Mouse (Mus musculus): ENCODE measurements at regions not wholly inside any gene's neighbourhood (a gene's known extent, or its start where the extent isn't known, plus 50 kb on each side); places are given as distances from the start of the nearest gene placed in this dataset.

- no peak for DNase-seq
Observed at GRCm38 (mm10) chr7:66593619-66594018, 95.8 kb downstream of the Asb7 start.

GRCm38 (mm10) chr7:66591594-66592290, 97.7 kb downstream of the Asb7 start:
- DNase-seq = no peak

- DNase-seq = no peak
Observed at GRCm38 (mm10) chr7:66586511-66586910, 102.9 kb downstream of the Asb7 start.

GRCm38 (mm10) chr7:66580687-66581151, 108.7 kb downstream of the Asb7 start:
- no peak for DNase-seq

- DNase-seq = no peak
Observed at GRCm38 (mm10) chr7:66576261-66576660, 113.1 kb downstream of the Asb7 start.

GRCm38 (mm10) chr7:66571451-66571850, 117.9 kb downstream of the Asb7 start:
- DNase-seq = no peak

GRCm38 (mm10) chr7:66547694-66548093, 120.4 kb upstream of the Aldh1a3 start:
- DNase-seq = no peak

GRCm38 (mm10) chr7:66545184-66545583, 117.9 kb upstream of the Aldh1a3 start:
- no peak for DNase-seq

GRCm38 (mm10) chr7:66544352-66545053, 117.2 kb upstream of the Aldh1a3 start:
- DNase-seq = no peak

- DNase-seq = no peak
Observed at GRCm38 (mm10) chr7:66532596-66532995, 105.3 kb upstream of the Aldh1a3 start.

- no peak for DNase-seq
Observed at GRCm38 (mm10) chr7:66532048-66532447, 104.7 kb upstream of the Aldh1a3 start.

GRCm38 (mm10) chr7:66531111-66531510, 103.8 kb upstream of the Aldh1a3 start:
- DNase-seq = peak; percentile 47

- DNase-seq = no peak
Observed at GRCm38 (mm10) chr7:66528881-66529280, 101.6 kb upstream of the Aldh1a3 start.

- DNase-seq = no peak
Observed at GRCm38 (mm10) chr7:66523959-66524358, 96.6 kb upstream of the Aldh1a3 start.

- DNase-seq = no peak
Observed at GRCm38 (mm10) chr7:66521522-66521921, 94.2 kb upstream of the Aldh1a3 start.

GRCm38 (mm10) chr7:66516143-66516542, 88.8 kb upstream of the Aldh1a3 start:
- DNase-seq = no peak

- no peak for DNase-seq
Observed at GRCm38 (mm10) chr7:66513411-66513810, 86.1 kb upstream of the Aldh1a3 start.

GRCm38 (mm10) chr7:66505734-66506133, 78.4 kb upstream of the Aldh1a3 start:
- no peak for DNase-seq

- DNase-seq = no peak
Observed at GRCm38 (mm10) chr7:66504519-66504918, 77.2 kb upstream of the Aldh1a3 start.

GRCm38 (mm10) chr7:66501425-66501824, 74.1 kb upstream of the Aldh1a3 start:
- DNase-seq = no peak

- no peak for DNase-seq
Observed at GRCm38 (mm10) chr7:66497480-66497879, 70.2 kb upstream of the Aldh1a3 start.

GRCm38 (mm10) chr7:66493216-66493885, 66.0 kb upstream of the Aldh1a3 start:
- DNase-seq = no peak

GRCm38 (mm10) chr7:66492748-66493147, 65.4 kb upstream of the Aldh1a3 start:
- DNase-seq = no peak

- no peak for DNase-seq
Observed at GRCm38 (mm10) chr7:66491501-66491900, 64.2 kb upstream of the Aldh1a3 start.
